Mouse (Mus musculus) forebrain, embryonic 16.5 days (tissue): ENCODE data around the gene Ribc2. TPM values are rescaled to one million over a fixed set of nuclear protein-coding genes. Genes with fewer than 3 reads are reported as not detected.

Experiments
- polyA plus RNA-seq: library from polyadenylated mRNA; unstranded; fragments of >200 nt; fragmentation: Nextera tagmentation; extraction: Ambion mirVana; gene quantifications from 2 replicates; pipeline ENCODE4 v1.2.1, GENCODE M21; 2015

Ribc2 gene
- polyA plus RNA-seq, 1 experiment from 2014 or later = 0.29 TPM

Other genes starting within 250 kb of the Ribc2 start
- 0.48 and 1.1 TPM in 2 replicates for gene Gm29666, start 212.0 kb upstream of the Ribc2 start, polyA plus RNA-seq
- 30.1 and 34.3 TPM in 2 replicates for gene Nup50, start 208.7 kb upstream of the Ribc2 start, polyA plus RNA-seq
- 24.2 and 24.8 TPM in 2 replicates for gene 5031439G07Rik, start 143.5 kb upstream of the Ribc2 start, polyA plus RNA-seq
- gene Upk3a, start 114.9 kb upstream of the Ribc2 start, polyA plus RNA-seq = 0.83 and 1.1 TPM in 2 replicates
- gene Fam118a, start 103.1 kb upstream of the Ribc2 start, polyA plus RNA-seq = 35.3 and 38.9 TPM in 2 replicates
- 0.32 and 0.54 TPM in 2 replicates for gene Smc1b, start 114 bp upstream of the Ribc2 start, polyA plus RNA-seq
- gene Fbln1, start 73.9 kb downstream of the Ribc2 start, polyA plus RNA-seq = 50.9 and 55.5 TPM in 2 replicates
- gene Atxn10, start 204.2 kb downstream of the Ribc2 start, polyA plus RNA-seq = 531 and 554 TPM in 2 replicates